ENCODE assay signal across 22 mouse cellular contexts in genomic region chr9:15719594-15719993, GRCm38 (mm10).
"Had no signal": no experiment of that assay in that cellular context is flagged by ENCODE, and none has a peak within 500 bp of the region (broad histone marks: within the 10 kb centered on the region; RNA-seq: fewer than 3 reads in every experiment).

No protein-coding gene starts in this region.

- H3K4me1 ChIP-seq: limb, embryonic 12.5 days; limb, embryonic 15.5 days; stomach, embryonic 15.5 days had no signal

- H3K27me3 ChIP-seq: limb, embryonic 12.5 days; limb, embryonic 15.5 days; midbrain, embryonic 12.5 days; midbrain, embryonic 15.5 days; neural tube, embryonic 13.5 days; stomach, embryonic 15.5 days had no signal

- H3K4me3 ChIP-seq: layer of hippocampus, adult 2 months; limb, embryonic 12.5 days; limb, embryonic 15.5 days; midbrain, embryonic 12.5 days; midbrain, embryonic 15.5 days; myocyte; neural tube, embryonic 13.5 days; stomach, embryonic 15.5 days had no signal

- DNase-seq: kidney, adult 11 months; kidney, adult 9 months; layer of hippocampus, adult 9-11 months; liver, postnatal 0 days; lung, embryonic 14.5 days; retina, postnatal 1 day; right cerebral cortex, postnatal 25 days; spleen, adult 18-20 months; thymus, postnatal 25 days had no signal

- H3K4me2 ChIP-seq: limb, embryonic 12.5 days; limb, embryonic 15.5 days; liver, embryonic 11.5 days; lung, embryonic 14.5 days; midbrain, embryonic 12.5 days; midbrain, embryonic 15.5 days; neural tube, embryonic 13.5 days; stomach, embryonic 15.5 days had no signal

- ATAC-seq: inflammation-experienced regulatory T-cells, adult 6 months; liver, postnatal 0 days; lung, postnatal 0 days; midbrain, embryonic 15.5 days had no signal

- H3K9ac ChIP-seq: limb, embryonic 12.5 days; limb, embryonic 15.5 days; liver, embryonic 14.5 days; liver, postnatal 0 days; lung, embryonic 14.5 days; midbrain, embryonic 12.5 days; midbrain, embryonic 15.5 days; neural tube, embryonic 13.5 days; stomach, embryonic 15.5 days had no signal

- H3K9me3 ChIP-seq: limb, embryonic 12.5 days; limb, embryonic 15.5 days; midbrain, embryonic 12.5 days; midbrain, embryonic 15.5 days; neural tube, embryonic 13.5 days; stomach, embryonic 15.5 days had no signal

- H3K27ac ChIP-seq: layer of hippocampus, adult 2 months; limb, embryonic 12.5 days; limb, embryonic 15.5 days; liver, embryonic 14.5 days; macrophage; midbrain, embryonic 12.5 days; midbrain, embryonic 15.5 days; neural tube, embryonic 13.5 days; stomach, embryonic 15.5 days had no signal
